Mouse (Mus musculus) embryonic facial prominence, embryonic 11.5 days (tissue): ENCODE measurements around the gene Gje1. TPM values are rescaled to one million over a fixed set of nuclear protein-coding genes. Genes with fewer than 3 reads are reported as not detected.

Experiments used
- ATAC-seq: fragments of 200-750 bp; cut with Nextera tagmentation; replicated peaks from 2 replicates; pipeline ENCODE4 v1.8.0; 2017; ENCODE audit warnings: low read depth; ENCODE audit not compliant: insufficient number of reproducible peaks, low FRiP score, low TSS enrichment
- DNase-seq: peaks from one replicate; pipeline ENCODE4 v3.0.0-alpha.2; 2015; ENCODE audit warnings: low spot score
- H3K27ac ChIP-seq: fragments of 300-500 bp; sonication (generic); replicated peaks from 2 replicates; pipeline ENCODE4 v1.5.1; 2014; ENCODE audit warnings: mild to moderate bottlenecking, low read depth, low read length, control low read depth
- H3K27me3 ChIP-seq: fragments of 300-500 bp; sonication (generic); 2 replicates; pipeline ENCODE4 v1.6.1; 2014; ENCODE audit warnings: mild to moderate bottlenecking, low read length, moderate library complexity, mixed read lengths; ENCODE audit not compliant: control insufficient read depth, insufficient read depth
- H3K36me3 ChIP-seq: fragments of 300-500 bp; sonication (generic); replicated peaks from 2 replicates; pipeline ENCODE4 v1.6.1; 2014; ENCODE audit warnings: low read depth, mild to moderate bottlenecking, low read length, moderate library complexity, mixed read lengths; ENCODE audit not compliant: control insufficient read depth, insufficient read depth
- H3K4me1 ChIP-seq: fragments of 300-500 bp; sonication (generic); 2 replicates; pipeline ENCODE4 v1.6.1; 2014; ENCODE audit warnings: low read length, mixed read lengths; ENCODE audit not compliant: control insufficient read depth, insufficient read depth
- H3K4me2 ChIP-seq: fragments of 300-500 bp; sonication (generic); 2 replicates; pipeline ENCODE4 v1.6.1; 2014; ENCODE audit warnings: low read depth, mild to moderate bottlenecking, control low read depth, low read length, moderate library complexity
- H3K4me3 ChIP-seq: fragments of 300-500 bp; sonication (generic); 2 replicates; pipeline ENCODE4 v1.5.1; 2014; ENCODE audit warnings: low read depth, low read length, control low read depth
- H3K9ac ChIP-seq: fragments of 300-500 bp; sonication (generic); replicated peaks from 2 replicates; pipeline ENCODE4 v1.6.1; 2014; ENCODE audit warnings: mild to moderate bottlenecking, control low read depth, low read length
- H3K9me3 ChIP-seq: fragments of 300-500 bp; sonication (generic); replicated peaks from 2 replicates; pipeline ENCODE4 v1.6.1; 2016; ENCODE audit warnings: mild to moderate bottlenecking, low read length, inconsistent platforms, mixed read lengths; ENCODE audit not compliant: control insufficient read depth
- WGBS: fragments of 180-500 bp; shearing (Covaris S2); extraction: QIAGEN DNeasy Blood & Tissue Kit; methylation state at CpG from one replicate; pipeline ENCODE4 v1.1.7; 2014; 5-methylcytosine and 5-hydroxymethylcytosine counted together
- polyA plus RNA-seq: library from polyadenylated mRNA; unstranded; fragments of >200 nt; fragmentation: Nextera tagmentation; extraction: Ambion mirVana; gene quantifications from 2 replicates; pipeline ENCODE4 v1.2.1, GENCODE M21; 2014

Gje1 gene
- polyA plus RNA-seq: 0.18 and 0.75 TPM in 2 replicates

DNA sequence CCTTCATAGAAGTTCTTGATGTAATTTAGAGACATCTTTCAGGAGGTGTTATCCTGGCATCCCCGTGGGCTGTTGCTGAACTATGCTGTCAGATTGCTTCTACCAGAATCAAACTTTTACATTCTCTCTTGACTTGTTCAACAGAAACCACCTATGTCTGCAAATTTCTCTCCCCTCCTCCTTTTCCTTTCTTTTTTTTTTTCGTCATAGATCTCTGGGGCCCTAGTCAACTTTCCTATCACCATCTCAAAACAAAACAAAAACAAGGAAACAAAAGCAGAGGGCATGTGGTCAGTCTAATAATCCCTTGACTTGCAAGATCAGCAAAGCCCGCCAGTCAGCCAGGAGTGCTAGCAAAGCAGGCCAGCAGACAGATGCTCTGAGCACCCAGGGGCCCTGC is at the start of gene Gje1:
Gene Gje1 (minus strand): TSS at position 101 of the 400 bp plus-strand sequence.
- no peak within 1 kb of the TSS for H3K4me3 ChIP-seq
- 54% methylated on average over 3 of the region's 3 CpGs for WGBS
- no peak for DNase-seq
- no peak within 1 kb of the TSS for H3K27ac ChIP-seq
- H3K9me3 ChIP-seq: no peaks in the 10 kb centered on the region
- H3K27me3 ChIP-seq: no peaks in the 10 kb centered on the region
- H3K9ac ChIP-seq: no peak within 1 kb of the TSS
- H3K4me1 ChIP-seq: no peaks in the 10 kb centered on the region
- ATAC-seq: no peak
- no peaks in the 10 kb centered on the region for H3K36me3 ChIP-seq
- no peak within 1 kb of the TSS for H3K4me2 ChIP-seq

DNA sequence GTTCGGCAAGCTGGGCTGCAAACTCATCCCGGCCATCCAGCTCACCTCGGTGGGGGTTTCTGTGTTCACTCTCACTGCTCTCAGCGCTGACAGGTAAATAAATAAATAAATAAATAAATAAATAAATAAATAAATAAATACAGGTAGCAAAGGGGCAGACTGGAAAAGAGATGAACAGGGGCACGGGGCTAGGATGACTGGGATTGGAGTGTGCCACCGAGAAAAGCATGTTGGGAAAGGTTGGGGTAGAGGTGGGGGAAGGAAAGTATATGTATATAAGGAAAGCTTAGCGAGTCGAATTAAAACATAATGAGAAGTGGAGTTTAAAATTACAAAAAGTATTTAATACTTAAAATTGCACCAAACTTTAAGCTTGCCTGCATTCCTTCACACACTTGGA is 42.6 kb upstream of the Gje1 start:
- Histone ChIP-seq H3K9ac (no peak overlapping the region), H3K27me3 (no peaks in the 10 kb centered on the region), H3K4me1 (no peaks in the 10 kb centered on the region), H3K36me3 (no peaks in the 10 kb centered on the region), H3K9me3 (no peaks in the 10 kb centered on the region), H3K27ac (no peak overlapping the region), H3K4me2 (peak overlapping the region; percentile 60), H3K4me3 (peak overlapping the region; percentile 33)
- 27% methylated on average over 8 of the region's 8 CpGs for WGBS
- no peak for ATAC-seq
- no peak for DNase-seq

DNA sequence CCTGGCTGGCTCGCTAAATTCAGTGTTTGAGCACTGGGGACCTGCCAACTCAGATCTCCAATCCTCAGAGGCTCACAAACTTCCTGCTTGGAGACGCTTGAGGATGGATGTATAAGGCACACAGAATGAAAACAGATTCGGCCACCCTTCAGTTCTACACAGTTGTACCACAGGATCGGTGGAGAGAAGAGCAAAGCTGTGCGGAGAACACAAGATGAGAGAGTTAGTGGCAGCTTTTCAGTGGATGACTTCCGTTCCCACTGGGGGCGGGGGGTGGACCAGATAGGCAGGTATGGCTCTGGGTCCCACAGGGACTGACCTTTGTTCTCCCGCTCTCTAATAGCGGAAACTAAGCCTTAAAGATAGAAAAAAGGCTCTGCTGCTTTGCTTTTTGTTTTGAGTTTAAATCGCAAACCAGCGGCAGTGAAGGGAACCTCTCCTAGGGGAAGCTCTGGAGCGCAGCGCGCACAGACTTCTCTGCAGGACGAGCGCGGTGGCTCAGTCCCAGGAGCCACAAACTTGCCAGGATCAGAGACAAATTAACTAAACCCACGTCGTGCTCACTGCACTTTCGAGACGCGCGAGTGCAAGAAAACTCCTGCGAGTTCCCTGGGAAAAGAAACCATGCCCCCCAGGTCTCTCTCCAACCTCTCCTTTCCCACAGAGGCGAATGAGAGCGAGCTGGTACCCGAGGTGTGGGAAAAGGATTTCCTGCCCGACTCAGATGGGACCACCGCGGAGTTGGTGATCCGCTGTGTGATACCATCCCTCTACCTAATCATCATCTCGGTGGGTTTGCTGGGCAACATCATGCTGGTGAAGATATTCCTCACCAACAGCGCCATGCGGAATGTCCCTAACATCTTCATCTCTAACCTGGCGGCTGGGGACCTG is 41.9 kb upstream of the Gje1 start:
- Histone ChIP-seq H3K36me3 (no peaks in the 10 kb centered on the region), H3K4me1 (no peaks in the 10 kb centered on the region), H3K9me3 (no peaks in the 10 kb centered on the region), H3K4me3 (peak overlapping the region; percentile 33), H3K4me2 (peak overlapping the region; percentile 60), H3K27ac (no peak overlapping the region), H3K27me3 (no peaks in the 10 kb centered on the region), H3K9ac (no peak overlapping the region; the same call in 1 of the 2 replicates)
- 2% methylated on average over 35 of the region's 35 CpGs for WGBS
- ATAC-seq: no peak
- peak; percentile 51 for DNase-seq

DNA sequence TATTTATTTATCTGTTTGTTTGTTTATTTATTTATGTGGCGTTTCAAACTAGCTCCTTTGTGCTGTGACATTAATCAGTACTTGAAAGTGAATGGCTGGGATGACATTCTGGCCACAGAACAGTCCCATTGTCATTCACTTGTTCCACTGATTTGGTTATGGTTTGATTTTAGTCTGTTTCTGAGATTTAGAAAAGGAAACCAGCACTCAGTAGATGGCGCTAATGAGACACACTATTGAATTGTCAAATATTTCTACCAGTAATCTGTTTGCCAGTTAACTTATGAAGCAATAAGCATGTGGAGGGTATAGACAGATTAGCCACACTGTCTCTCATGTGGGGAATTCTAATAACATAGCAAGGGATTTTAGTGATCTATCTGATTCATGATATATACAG is 16.3 kb upstream of the Gje1 start:
- Histone ChIP-seq H3K9ac (no peak overlapping the region), H3K27me3 (no peaks in the 10 kb centered on the region), H3K27ac (no peak overlapping the region), H3K4me3 (no peak overlapping the region), H3K9me3 (no peaks in the 10 kb centered on the region), H3K4me2 (no peak overlapping the region), H3K4me1 (no peaks in the 10 kb centered on the region), H3K36me3 (no peaks in the 10 kb centered on the region)
- 5% methylated on average over 2 of the region's 2 CpGs for WGBS
- ATAC-seq: no peak
- peak; percentile 82 for DNase-seq

DNA sequence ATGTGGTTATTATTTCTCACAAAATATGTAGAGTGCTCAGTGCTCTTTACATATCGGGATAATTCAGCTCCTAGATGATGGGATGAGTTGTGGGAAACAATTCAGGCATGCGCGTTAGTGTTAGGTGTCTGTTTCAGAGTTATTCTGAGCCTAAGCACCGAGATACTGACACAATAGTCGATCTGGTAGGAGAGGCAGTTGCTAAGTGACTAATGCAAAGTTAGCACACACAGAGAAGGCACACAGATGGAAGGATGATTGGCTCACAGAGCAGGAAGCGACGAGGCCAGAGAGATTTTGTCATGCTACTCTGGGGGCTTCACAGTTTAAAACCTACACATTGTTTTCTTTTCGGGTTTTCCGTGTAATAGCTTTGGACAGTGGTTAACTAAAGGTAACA is 7.7 kb upstream of the Gje1 start:
- Histone ChIP-seq H3K27ac (no peak overlapping the region), H3K4me3 (no peak overlapping the region), H3K9ac (no peak overlapping the region), H3K4me1 (no peaks in the 10 kb centered on the region), H3K27me3 (no peaks in the 10 kb centered on the region), H3K36me3 (no peaks in the 10 kb centered on the region), H3K9me3 (no peaks in the 10 kb centered on the region), H3K4me2 (no peak overlapping the region)
- 76% methylated on average over 9 of the region's 9 CpGs for WGBS
- ATAC-seq: no peak
- DNase-seq: no peak

DNA sequence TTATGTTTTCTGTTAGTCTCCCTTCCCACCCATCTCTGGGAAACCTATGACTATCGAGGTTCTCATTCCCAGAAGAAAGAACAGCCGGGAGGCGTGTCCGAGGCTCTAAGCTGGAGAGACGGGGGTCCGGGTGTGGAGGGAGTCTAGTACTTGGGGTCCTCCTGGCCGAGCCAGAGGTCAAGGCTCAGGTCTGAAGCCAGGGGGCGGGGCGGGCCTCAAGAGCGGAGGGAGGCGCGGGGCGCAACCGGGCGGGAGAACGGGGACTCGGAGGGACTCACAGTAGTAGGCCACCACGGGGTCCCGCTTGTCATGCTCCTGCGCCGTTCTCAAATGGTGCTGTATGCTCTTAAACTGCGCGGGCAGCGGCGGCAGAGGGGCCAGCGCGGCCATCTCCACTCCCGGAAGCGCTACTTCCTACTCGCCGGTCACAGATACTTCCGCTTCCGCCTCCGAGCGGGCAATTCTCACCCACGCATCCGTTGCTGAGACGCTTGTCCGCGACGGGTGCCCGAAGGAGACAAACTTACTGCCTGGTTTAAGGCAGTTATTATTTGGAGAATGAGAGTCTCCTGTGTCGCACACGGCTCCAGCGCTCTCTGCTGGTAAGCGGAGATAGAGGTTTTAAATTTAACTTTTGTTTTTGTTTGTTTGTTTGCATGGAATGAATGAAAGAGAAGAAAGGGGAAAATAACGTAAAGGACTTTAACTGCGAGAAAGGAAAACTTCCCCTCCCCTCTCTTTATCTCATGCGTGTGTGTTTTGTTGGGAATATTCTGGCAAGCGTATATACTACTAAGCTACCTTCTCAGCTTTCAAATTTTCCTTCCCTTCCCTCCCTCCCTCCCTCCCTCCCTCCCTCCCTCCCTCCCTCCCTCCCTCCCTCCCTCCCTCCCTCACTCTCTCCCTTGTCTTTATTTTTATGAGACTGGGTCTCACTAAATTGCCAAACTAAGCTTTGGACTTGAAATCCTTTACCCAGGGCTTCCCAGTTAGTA is 12.6 kb downstream of the Gje1 start, which contains the start of the genes Vta1 and Nmbr:
Gene Vta1 (minus strand): TSS at position 489 of the 995 bp plus-strand sequence.
Gene Nmbr (plus strand): TSS at position 520 of the 995 bp plus-strand sequence.
- peak within 1 kb of the TSS; percentile 41; the same call in 1 of the 2 replicates for H3K27ac ChIP-seq
- H3K4me3 ChIP-seq: peak within 1 kb of the TSS; percentile 91
- peak; percentile 96 for DNase-seq
- H3K4me1 ChIP-seq: no peaks in the 10 kb centered on the region
- ATAC-seq: peak; percentile 95
- no peaks in the 10 kb centered on the region for H3K27me3 ChIP-seq
- no peaks in the 10 kb centered on the region for H3K9me3 ChIP-seq
- H3K4me2 ChIP-seq: peak within 1 kb of the TSS; percentile 46
- WGBS: under 1% methylated on average over 50 of the region's 50 CpGs
- H3K9ac ChIP-seq: peak within 1 kb of the TSS; percentile 83
- no peaks in the 10 kb centered on the region for H3K36me3 ChIP-seq

DNA sequence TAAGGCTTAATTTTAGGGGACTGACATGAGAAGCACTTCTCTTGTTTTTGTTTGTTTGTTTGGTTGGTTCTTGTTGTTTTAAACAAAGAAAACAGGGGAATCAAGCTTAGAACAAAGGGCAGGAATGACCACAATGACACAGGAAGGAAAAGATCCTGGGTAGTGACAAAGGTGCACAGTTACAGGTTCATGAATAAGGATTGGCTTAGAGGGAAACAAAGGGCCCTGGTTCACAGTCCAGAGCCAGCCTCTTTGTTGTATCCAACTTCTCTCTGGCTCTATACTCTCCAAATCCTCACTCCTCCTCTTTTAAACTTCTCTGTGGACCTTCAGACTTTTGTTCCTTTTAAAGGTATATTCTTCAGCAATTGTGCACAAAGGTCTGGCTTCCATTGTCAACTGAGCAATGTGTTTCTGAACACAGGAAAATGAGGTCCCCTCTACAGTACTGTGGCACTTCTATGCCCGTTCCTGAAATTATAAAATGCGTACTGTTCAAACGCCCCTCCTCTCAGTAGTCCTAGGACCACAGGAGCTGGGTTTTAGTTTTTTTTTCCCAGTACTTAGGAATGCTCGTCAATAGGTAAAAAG is 14.1 kb downstream of the Gje1 start:
- Histone ChIP-seq H3K36me3 (no peaks in the 10 kb centered on the region), H3K4me1 (no peaks in the 10 kb centered on the region), H3K27me3 (no peaks in the 10 kb centered on the region), H3K9me3 (no peaks in the 10 kb centered on the region), H3K27ac (no peak overlapping the region), H3K4me3 (no peak overlapping the region), H3K9ac (no peak overlapping the region), H3K4me2 (no peak overlapping the region; the same call in 1 of the 2 replicates)
- DNase-seq (no peak), ATAC-seq (no peak)
- WGBS: 72% methylated on average over 4 of the region's 4 CpGs
